Mouse (Mus musculus): ENCODE measurements at regions not wholly inside any gene's neighbourhood (a gene's known extent, or its start where the extent isn't known, plus 50 kb on each side); places are given as distances from the start of the nearest gene placed in this dataset.

GRCm38 (mm10) chr5:111901197-111901596, 167.5 kb downstream of the Gm26897 start:
- 42% methylated on average over 5 of the region's 5 CpGs for WGBS
- Histone ChIP-seq H3K4me2 (ENCODE audit: low read depth, low read length) (no peak overlapping the region), H3K4me3 (ENCODE audit: low read length) (no peak overlapping the region), H3K4me1 (ENCODE audit: insufficient read depth, low read length) (no peaks in the 10 kb centered on the region), H3K27me3 (ENCODE audit: insufficient read depth, low read length) (0 out of 2 replicates have a peak, but pooled peaks cover 4% of the 10 kb centered on the region), H3K9me3 (ENCODE audit: low read length) (peaks cover 3% of the 10 kb centered on the region; the same call in 1 of the 2 replicates), H3K36me3 (ENCODE audit: insufficient read depth, low read length) (no peaks in the 10 kb centered on the region), H3K27ac (no peak overlapping the region), H3K9ac (replicated peaks; ENCODE audit: low read length) (no peak overlapping the region)
- no peak for DNase-seq (ENCODE audit: low spot score)
- TF ChIP-seq CTCF (IDR thresholded peaks at IDR 0.05; ENCODE audit: low read depth) = no peak
- no peak for ATAC-seq

GRCm38 (mm10) chr5:111901678-111902077, 168.0 kb downstream of the Gm26897 start:
- no peak for TF ChIP-seq CTCF (IDR thresholded peaks at IDR 0.05; ENCODE audit: low read depth)
- Histone ChIP-seq H3K4me2 (ENCODE audit: low read depth, low read length) (no peak overlapping the region), H3K27me3 (ENCODE audit: insufficient read depth, low read length) (0 out of 2 replicates have a peak, but pooled peaks cover 4% of the 10 kb centered on the region), H3K36me3 (ENCODE audit: insufficient read depth, low read length) (no peaks in the 10 kb centered on the region), H3K4me3 (ENCODE audit: low read length) (no peak overlapping the region), H3K27ac (no peak overlapping the region), H3K4me1 (ENCODE audit: insufficient read depth, low read length) (no peaks in the 10 kb centered on the region), H3K9me3 (ENCODE audit: low read length) (peaks cover 3% of the 10 kb centered on the region; the same call in 1 of the 2 replicates), H3K9ac (replicated peaks; ENCODE audit: low read length) (no peak overlapping the region)
- 28% methylated on average over 5 of the region's 5 CpGs for WGBS
- ATAC-seq = no peak
- peak; percentile 49 for DNase-seq (ENCODE audit: low spot score)

GRCm38 (mm10) chr5:111908085-111908484, 174.4 kb downstream of the Gm26897 start:
- H3K36me3 ChIP-seq (ENCODE audit: insufficient read depth, low read length) = no peaks in the 10 kb centered on the region
- H3K4me1 ChIP-seq (ENCODE audit: insufficient read depth, low read length) = peaks cover 4% of the 10 kb centered on the region; the same call in 1 of the 2 replicates
- WGBS = 40% methylated on average over 14 of the region's 14 CpGs
- ATAC-seq (no peak), DNase-seq (ENCODE audit: low spot score) (peak; percentile 45)
- no peak overlapping the region for H3K4me2 ChIP-seq (ENCODE audit: low read depth, low read length)
- H3K27me3 ChIP-seq (ENCODE audit: insufficient read depth, low read length) = no peaks in the 10 kb centered on the region
- TF ChIP-seq CTCF (IDR thresholded peaks at IDR 0.05; ENCODE audit: low read depth) = no peak
- H3K4me3 ChIP-seq (ENCODE audit: low read length) = no peak overlapping the region
- no peak overlapping the region for H3K9ac ChIP-seq (replicated peaks; ENCODE audit: low read length)
- H3K9me3 ChIP-seq (ENCODE audit: low read length) = peaks cover 3% of the 10 kb centered on the region; the same call in 1 of the 2 replicates
- no peak overlapping the region for H3K27ac ChIP-seq

- WGBS = 54% methylated on average over 8 of the region's 8 CpGs
- no peak overlapping the region for H3K4me3 ChIP-seq (ENCODE audit: low read length)
- H3K27me3 ChIP-seq (ENCODE audit: insufficient read depth, low read length) = no peaks in the 10 kb centered on the region
- ATAC-seq (no peak), DNase-seq (ENCODE audit: low spot score) (no peak)
- H3K4me2 ChIP-seq (ENCODE audit: low read depth, low read length) = no peak overlapping the region
- no peaks in the 10 kb centered on the region for H3K36me3 ChIP-seq (ENCODE audit: insufficient read depth, low read length)
- TF ChIP-seq CTCF (IDR thresholded peaks at IDR 0.05; ENCODE audit: low read depth) = no peak
- H3K27ac ChIP-seq = no peak overlapping the region
- no peak overlapping the region for H3K9ac ChIP-seq (replicated peaks; ENCODE audit: low read length)
- H3K9me3 ChIP-seq (ENCODE audit: low read length) = no peaks in the 10 kb centered on the region
- peaks cover 4% of the 10 kb centered on the region; the same call in 1 of the 2 replicates for H3K4me1 ChIP-seq (ENCODE audit: insufficient read depth, low read length)
Observed at GRCm38 (mm10) chr5:111910514-111910913, 176.8 kb downstream of the Gm26897 start.

GRCm38 (mm10) chr5:111913354-111913753, 179.6 kb downstream of the Gm26897 start:
- DNase-seq (ENCODE audit: low spot score) (no peak), ATAC-seq (no peak)
- Histone ChIP-seq H3K4me1 (ENCODE audit: insufficient read depth, low read length) (peaks cover 4% of the 10 kb centered on the region), H3K4me2 (ENCODE audit: low read depth, low read length) (no peak overlapping the region), H3K4me3 (ENCODE audit: low read length) (no peak overlapping the region), H3K27ac (no peak overlapping the region), H3K36me3 (ENCODE audit: insufficient read depth, low read length) (no peaks in the 10 kb centered on the region), H3K27me3 (ENCODE audit: insufficient read depth, low read length) (no peaks in the 10 kb centered on the region), H3K9me3 (ENCODE audit: low read length) (no peaks in the 10 kb centered on the region), H3K9ac (replicated peaks; ENCODE audit: low read length) (no peak overlapping the region)
- WGBS = 32% methylated on average over 7 of the region's 7 CpGs
- TF ChIP-seq CTCF (IDR thresholded peaks at IDR 0.05; ENCODE audit: low read depth) = no peak

- no peak overlapping the region for H3K4me2 ChIP-seq (ENCODE audit: low read depth, low read length)
- TF ChIP-seq CTCF (IDR thresholded peaks at IDR 0.05; ENCODE audit: low read depth) = no peak
- no peak for ATAC-seq
- peaks cover 4% of the 10 kb centered on the region for H3K4me1 ChIP-seq (ENCODE audit: insufficient read depth, low read length)
- H3K9ac ChIP-seq (replicated peaks; ENCODE audit: low read length) = no peak overlapping the region
- no peaks in the 10 kb centered on the region for H3K36me3 ChIP-seq (ENCODE audit: insufficient read depth, low read length)
- 54% methylated on average over 3 of the region's 3 CpGs for WGBS
- no peaks in the 10 kb centered on the region for H3K9me3 ChIP-seq (ENCODE audit: low read length)
- H3K27me3 ChIP-seq (ENCODE audit: insufficient read depth, low read length) = no peaks in the 10 kb centered on the region
- no peak overlapping the region for H3K4me3 ChIP-seq (ENCODE audit: low read length)
- no peak for DNase-seq (ENCODE audit: low spot score)
- no peak overlapping the region for H3K27ac ChIP-seq
Observed at GRCm38 (mm10) chr5:111914296-111914695, 180.6 kb downstream of the Gm26897 start.

GRCm38 (mm10) chr5:111917643-111918252, 184.0 kb downstream of the Gm26897 start:
- Histone ChIP-seq H3K4me1 (ENCODE audit: insufficient read depth, low read length) (peaks cover 4% of the 10 kb centered on the region; the same call in 1 of the 2 replicates), H3K27ac (peak overlapping the region; percentile 36; the same call in 1 of the 2 replicates), H3K36me3 (ENCODE audit: insufficient read depth, low read length) (no peaks in the 10 kb centered on the region), H3K9me3 (ENCODE audit: low read length) (no peaks in the 10 kb centered on the region), H3K4me3 (ENCODE audit: low read length) (no peak overlapping the region), H3K9ac (replicated peaks; ENCODE audit: low read length) (no peak overlapping the region), H3K27me3 (ENCODE audit: insufficient read depth, low read length) (no peaks in the 10 kb centered on the region), H3K4me2 (ENCODE audit: low read depth, low read length) (no peak overlapping the region)
- ATAC-seq (peak; percentile 87), DNase-seq (ENCODE audit: low spot score) (peak; percentile 67)
- WGBS = 9% methylated on average over 8 of the region's 8 CpGs
- TF ChIP-seq CTCF (IDR thresholded peaks at IDR 0.05; ENCODE audit: low read depth) = no peak
